In genomic region chr4:154702931-154703330, GRCm38 (mm10) we compare ENCODE assay signal across 26 mouse cellular contexts. TPM values are rescaled to one million over a fixed set of nuclear protein-coding genes. Genes with fewer than 3 reads are reported as not detected.
DNase-seq lines count a peak whose midpoint lies in the region; ATAC-seq lines count a peak whose summit lies in the region.
"Had no signal": no experiment of that assay in that cellular context is flagged by ENCODE, and none has a peak within 500 bp of the region (broad histone marks: within the 10 kb centered on the region; RNA-seq: fewer than 3 reads in every experiment).

No protein-coding gene starts in this region.

- 81% methylated on average over 7 of the region's 7 CpGs for WGBS in heart, embryonic 12.5 days
- WGBS in limb, embryonic 10.5 days: 84% methylated on average over 7 of the region's 7 CpGs
- 83% methylated on average over 7 of the region's 7 CpGs for WGBS in limb, embryonic 12.5 days

- H3K9ac ChIP-seq in heart, embryonic 12.5 days: no peak overlapping the region
- H3K9ac ChIP-seq in limb, embryonic 12.5 days (replicated peaks): no peak overlapping the region
- H3K9ac ChIP-seq: embryonic facial prominence, embryonic 12.5 days; embryonic facial prominence, embryonic 15.5 days; forebrain, embryonic 12.5 days; forebrain, embryonic 15.5 days; heart, embryonic 13.5 days; hindbrain, embryonic 12.5 days had no signal

- peaks cover 27% of the 10 kb centered on the region for H3K4me1 ChIP-seq in heart, embryonic 12.5 days (replicated peaks)
- H3K4me1 ChIP-seq in limb, embryonic 10.5 days: peaks cover 82% of the 10 kb centered on the region
- H3K4me1 ChIP-seq in limb, embryonic 12.5 days (replicated peaks): peaks cover 92% of the 10 kb centered on the region
- H3K4me1 ChIP-seq: embryonic facial prominence, embryonic 15.5 days had no signal

- H3K4me3 ChIP-seq in heart, embryonic 12.5 days: no peak overlapping the region
- no peak overlapping the region for H3K4me3 ChIP-seq in limb, embryonic 10.5 days
- no peak overlapping the region for H3K4me3 ChIP-seq in limb, embryonic 12.5 days (replicated peaks)
- H3K4me3 ChIP-seq: embryonic facial prominence, embryonic 12.5 days; embryonic facial prominence, embryonic 15.5 days; forebrain, embryonic 12.5 days; forebrain, embryonic 15.5 days; heart, embryonic 13.5 days; hindbrain, embryonic 12.5 days had no signal

- no peaks in the 10 kb centered on the region for H3K9me3 ChIP-seq in heart, embryonic 12.5 days (replicated peaks)
- no peaks in the 10 kb centered on the region for H3K9me3 ChIP-seq in limb, embryonic 10.5 days (replicated peaks)
- no peaks in the 10 kb centered on the region for H3K9me3 ChIP-seq in limb, embryonic 12.5 days
- H3K9me3 ChIP-seq: embryonic facial prominence, embryonic 12.5 days; embryonic facial prominence, embryonic 15.5 days; forebrain, embryonic 12.5 days; forebrain, embryonic 15.5 days; heart, embryonic 13.5 days; hindbrain, embryonic 12.5 days had no signal

- H3K27ac ChIP-seq in heart, embryonic 12.5 days (ENCODE audit: poor library complexity, severe bottlenecking): no peak overlapping the region
- peak overlapping the region; percentile 95 for H3K27ac ChIP-seq in limb, embryonic 10.5 days
- peak overlapping the region; percentile 85 for H3K27ac ChIP-seq in limb, embryonic 12.5 days
- H3K27ac ChIP-seq: embryonic facial prominence, embryonic 12.5 days; embryonic facial prominence, embryonic 15.5 days; forebrain, embryonic 12.5 days; forebrain, embryonic 15.5 days; heart, embryonic 13.5 days; hindbrain, embryonic 12.5 days had no signal

- no peaks in the 10 kb centered on the region for H3K36me3 ChIP-seq in heart, embryonic 12.5 days
- no peaks in the 10 kb centered on the region for H3K36me3 ChIP-seq in limb, embryonic 10.5 days
- no peaks in the 10 kb centered on the region for H3K36me3 ChIP-seq in limb, embryonic 12.5 days
- H3K36me3 ChIP-seq: embryonic facial prominence, embryonic 12.5 days; embryonic facial prominence, embryonic 15.5 days; forebrain, embryonic 12.5 days; forebrain, embryonic 15.5 days; G1E; heart, embryonic 13.5 days; hindbrain, embryonic 12.5 days had no signal

- H3K27me3 ChIP-seq in heart, embryonic 12.5 days (replicated peaks): peaks cover 27% of the 10 kb centered on the region; the same call in 1 of the 2 replicates
- H3K27me3 ChIP-seq in limb, embryonic 10.5 days (ENCODE audit: low read depth, poor library complexity, severe bottlenecking): no peaks in the 10 kb centered on the region
- H3K27me3 ChIP-seq in limb, embryonic 12.5 days: peaks cover 4% of the 10 kb centered on the region; the same call in 1 of the 2 replicates
- H3K27me3 ChIP-seq: CH12.LX; forebrain, embryonic 15.5 days; hindbrain, embryonic 12.5 days had no signal

- DNase-seq in heart, adult 11 months: peak; percentile 83
- peak; percentile 2 for DNase-seq in kidney, adult 18-20 months
- DNase-seq in kidney, adult 11 months: no peak
- DNase-seq in limb, embryonic 10.5 days (ENCODE audit: low spot score): peak; percentile 27
- no peak for DNase-seq in cerebellum, adult 8-10 months
- DNase-seq: adrenal gland, postnatal 10 days; adrenal gland, postnatal 36 days; B cell, adult 2 months; cerebellum, adult 18-20 months; cerebellum, adult 9-11 months; cerebellum, postnatal 25 days; gastrocnemius, postnatal 10 days; heart, postnatal 14 days had no signal

- ATAC-seq in heart, embryonic 12.5 days (ENCODE audit: insufficient number of reproducible peaks, low FRiP score): no peak
- no peak for ATAC-seq in limb, embryonic 12.5 days (ENCODE audit: insufficient number of reproducible peaks, insufficient read depth, low FRiP score, low TSS enrichment, low read depth)
- ATAC-seq: forebrain, embryonic 15.5 days; hindbrain, embryonic 16.5 days; Patski had no signal

- H3K4me2 ChIP-seq in heart, embryonic 12.5 days: no peak overlapping the region
- no peak overlapping the region for H3K4me2 ChIP-seq in limb, embryonic 12.5 days
- H3K4me2 ChIP-seq: embryonic facial prominence, embryonic 12.5 days; embryonic facial prominence, embryonic 15.5 days; forebrain, embryonic 12.5 days; forebrain, embryonic 15.5 days; heart, embryonic 13.5 days; hindbrain, embryonic 12.5 days had no signal

RNA-seq across cellular contexts. Expression of gene Actrt2, which starts 35.3 kb away (rescaled TPM):
- not detected in 2 replicates for polyA plus RNA-seq in heart, embryonic 12.5 days (2016; fragmentation: Nextera tagmentation; extraction: Ambion mirVana)
- polyA plus RNA-seq in limb, embryonic 10.5 days (2016; fragmentation: Nextera tagmentation; extraction: Ambion mirVana): not detected in 2 replicates
- polyA plus RNA-seq in limb, embryonic 12.5 days (2016; fragmentation: Nextera tagmentation; extraction: Ambion mirVana): not detected in 2 replicates
- polyA plus RNA-seq: embryonic facial prominence, embryonic 12.5 days; embryonic facial prominence, embryonic 15.5 days; forebrain, embryonic 12.5 days; forebrain, embryonic 15.5 days; G1E; heart, embryonic 13.5 days; heart, embryonic 16.5 days; hindbrain, embryonic 12.5 days; hindbrain, embryonic 16.5 days; Patski had no signal

Comparison
In these comparisons a context has a peak if more than half of its experiments do, and no peak if none do; other contexts are left out.
1. DNase-seq: peak in heart, adult 11 months (single experiment), kidney, adult 18-20 months (single experiment) and limb, embryonic 10.5 days (single experiment); none in kidney, adult 11 months (single experiment) and cerebellum, adult 8-10 months (single experiment).